Mouse (Mus musculus): ENCODE results near the gene Acot8. TPM values are rescaled to one million over a fixed set of nuclear protein-coding genes. Genes with fewer than 3 reads are reported as not detected.

The Acot8 gene
- polyA plus RNA-seq, 1 experiment: 44.9 TPM

GRCm38 (mm10) chr2:164761971-164762370 lies 42.7 kb downstream of the Acot8 start:
- no peaks in the 10 kb centered on the region for H3K27me3 ChIP-seq (ENCODE audit: control insufficient read depth, insufficient read depth, low read length)
- H3K4me1 ChIP-seq (ENCODE audit: control insufficient read depth, insufficient read depth, insufficient read length): no peaks in the 10 kb centered on the region
- H3K27ac ChIP-seq (ENCODE audit: insufficient read depth, low read length): no peak overlapping the region; the same call in 1 of the 2 replicates
- H3K4me3 ChIP-seq (ENCODE audit: extremely low read depth, insufficient read depth, insufficient read length): no peak overlapping the region
- WGBS: 93% methylated on average over 4 of the region's 4 CpGs
- TF ChIP-seq CTCF (IDR thresholded peaks at IDR 0.05; ENCODE audit: extremely low read depth, insufficient read depth, insufficient read length, insufficient replicate concordance) (no peak), POLR2A (IDR thresholded peaks at IDR 0.05; ENCODE audit: low read depth, low read length) (no peak)
- DNase-seq (ENCODE audit: low read depth in 1 of 2, low spot score in 2 of 2): no peak
- H3K36me3 ChIP-seq (ENCODE audit: control insufficient read depth, insufficient read depth, low read length): peaks cover 27% of the 10 kb centered on the region

DNA sequence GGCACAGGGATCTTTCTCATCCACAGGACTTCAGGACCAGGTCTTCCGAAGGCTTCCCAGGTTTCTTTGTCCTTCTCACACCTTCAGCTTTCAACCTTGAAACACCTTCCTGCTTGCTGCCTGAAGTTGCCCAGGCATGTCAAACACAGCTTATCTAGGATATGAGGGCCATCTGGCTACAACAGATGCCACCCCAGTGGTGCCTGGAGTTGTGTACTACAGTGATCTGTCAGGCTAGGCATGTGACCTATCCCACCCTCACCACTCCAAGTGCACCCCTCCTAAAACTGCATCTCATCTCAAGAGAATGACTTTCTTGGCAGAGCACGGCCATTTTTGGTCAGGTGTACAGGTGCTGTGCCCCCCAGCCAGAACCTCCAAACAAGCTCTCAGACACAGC lies 43.2 kb downstream of the Acot8 start:
- TF ChIP-seq POLR2A (IDR thresholded peaks at IDR 0.05; ENCODE audit: low read depth, low read length) (no peak), CTCF (IDR thresholded peaks at IDR 0.05; ENCODE audit: extremely low read depth, insufficient read depth, insufficient read length, insufficient replicate concordance) (no peak)
- Histone ChIP-seq H3K36me3 (ENCODE audit: control insufficient read depth, insufficient read depth, low read length) (peaks cover 28% of the 10 kb centered on the region), H3K27me3 (ENCODE audit: control insufficient read depth, insufficient read depth, low read length) (no peaks in the 10 kb centered on the region), H3K4me3 (ENCODE audit: extremely low read depth, insufficient read depth, insufficient read length) (no peak overlapping the region), H3K4me1 (ENCODE audit: control insufficient read depth, insufficient read depth, insufficient read length) (no peaks in the 10 kb centered on the region), H3K27ac (ENCODE audit: insufficient read depth, low read length) (no peak overlapping the region; the same call in 1 of the 2 replicates)
- 92% methylated on average over 2 of the region's 2 CpGs for WGBS
- no peak for DNase-seq (ENCODE audit: low read depth in 1 of 2, low spot score in 2 of 2)

GRCm38 (mm10) chr2:164760059-164760833 lies 44.4 kb downstream of the Acot8 start:
- H3K4me3 ChIP-seq (ENCODE audit: extremely low read depth, insufficient read depth, insufficient read length): no peak overlapping the region
- 58% methylated on average over 4 of the region's 4 CpGs for WGBS

GRCm38 (mm10) chr2:164758692-164759091 lies 46.0 kb downstream of the Acot8 start:
- Histone ChIP-seq H3K36me3 (ENCODE audit: control insufficient read depth, insufficient read depth, low read length) (peaks cover 40% of the 10 kb centered on the region), H3K4me1 (ENCODE audit: control insufficient read depth, insufficient read depth, insufficient read length) (no peaks in the 10 kb centered on the region), H3K27ac (ENCODE audit: insufficient read depth, low read length) (no peak overlapping the region), H3K4me3 (ENCODE audit: extremely low read depth, insufficient read depth, insufficient read length) (no peak overlapping the region), H3K27me3 (ENCODE audit: control insufficient read depth, insufficient read depth, low read length) (no peaks in the 10 kb centered on the region)
- TF ChIP-seq CTCF (IDR thresholded peaks at IDR 0.05; ENCODE audit: extremely low read depth, insufficient read depth, insufficient read length, insufficient replicate concordance) (no peak), POLR2A (IDR thresholded peaks at IDR 0.05; ENCODE audit: low read depth, low read length) (no peak)
- WGBS: 94% methylated on average over 1 of the region's 1 CpGs
- no peak for DNase-seq (ENCODE audit: low read depth in 1 of 2, low spot score in 2 of 2)

More at GRCm38 (mm10) chr2:164760059-164760833, 44.4 kb downstream of the Acot8 start:
- Histone ChIP-seq H3K4me1 (ENCODE audit: control insufficient read depth, insufficient read depth, insufficient read length) (no peaks in the 10 kb centered on the region), H3K27me3 (ENCODE audit: control insufficient read depth, insufficient read depth, low read length) (no peaks in the 10 kb centered on the region), H3K36me3 (ENCODE audit: control insufficient read depth, insufficient read depth, low read length) (peaks cover 34% of the 10 kb centered on the region), H3K27ac (ENCODE audit: insufficient read depth, low read length) (peak overlapping the region; percentile 1; the same call in 1 of the 2 replicates)
- TF ChIP-seq POLR2A (IDR thresholded peaks at IDR 0.05; ENCODE audit: low read depth, low read length) (no peak), CTCF (IDR thresholded peaks at IDR 0.05; ENCODE audit: extremely low read depth, insufficient read depth, insufficient read length, insufficient replicate concordance) (no peak)
- no peak for DNase-seq (ENCODE audit: low read depth in 1 of 2, low spot score in 2 of 2)

DNA sequence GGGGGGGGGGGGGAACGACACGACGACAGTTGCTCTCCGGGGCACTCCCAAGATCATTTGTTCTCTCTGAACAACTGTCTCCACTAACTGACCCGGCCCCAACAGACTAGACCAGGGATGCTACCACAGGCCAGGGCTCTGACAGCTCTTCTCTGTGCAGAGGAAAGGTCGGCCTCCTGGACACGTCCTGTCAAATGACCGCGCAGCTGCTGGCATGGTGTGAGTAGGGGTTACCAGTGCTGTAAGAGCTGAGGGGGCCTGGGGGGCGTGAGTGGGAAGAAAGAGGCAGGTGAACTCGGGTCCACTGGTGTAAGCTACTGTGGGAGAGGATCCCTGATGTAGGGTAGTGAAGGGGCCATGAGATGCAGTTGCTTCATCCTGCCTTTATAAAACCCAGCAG lies 46.8 kb downstream of the Acot8 start:
- 95% methylated on average over 11 of the region's 11 CpGs for WGBS
- Histone ChIP-seq H3K36me3 (ENCODE audit: control insufficient read depth, insufficient read depth, low read length) (peaks cover 43% of the 10 kb centered on the region), H3K4me3 (ENCODE audit: extremely low read depth, insufficient read depth, insufficient read length) (no peak overlapping the region), H3K27me3 (ENCODE audit: control insufficient read depth, insufficient read depth, low read length) (no peaks in the 10 kb centered on the region), H3K4me1 (ENCODE audit: control insufficient read depth, insufficient read depth, insufficient read length) (no peaks in the 10 kb centered on the region), H3K27ac (ENCODE audit: insufficient read depth, low read length) (no peak overlapping the region)
- TF ChIP-seq CTCF (IDR thresholded peaks at IDR 0.05; ENCODE audit: extremely low read depth, insufficient read depth, insufficient read length, insufficient replicate concordance) (no peak), POLR2A (IDR thresholded peaks at IDR 0.05; ENCODE audit: low read depth, low read length) (no peak)
- DNase-seq (ENCODE audit: low read depth in 1 of 2, low spot score in 2 of 2): no peak

DNA sequence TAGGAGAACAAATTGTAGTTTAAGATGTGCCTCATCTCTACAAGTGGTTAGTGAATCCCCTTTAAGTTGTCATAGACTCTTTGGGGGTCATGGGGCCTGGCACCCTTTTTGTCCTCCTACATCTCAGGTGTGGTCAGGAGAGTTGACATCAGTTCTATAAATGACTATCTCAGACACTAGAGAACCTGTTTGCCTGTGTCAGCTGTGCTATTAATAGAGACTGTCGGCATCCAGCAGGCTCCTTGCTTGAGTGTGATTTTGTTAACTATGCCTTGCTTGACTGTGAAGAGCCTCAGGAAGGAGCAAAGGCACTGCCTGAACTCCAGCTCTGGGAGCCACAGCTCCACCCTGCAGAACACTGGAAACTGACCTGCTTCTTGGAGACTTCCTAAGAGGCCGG lies 49.9 kb downstream of the Acot8 start:
- TF ChIP-seq POLR2A (IDR thresholded peaks at IDR 0.05; ENCODE audit: low read depth, low read length) (no peak), CTCF (IDR thresholded peaks at IDR 0.05; ENCODE audit: extremely low read depth, insufficient read depth, insufficient read length, insufficient replicate concordance) (no peak)
- Histone ChIP-seq H3K27me3 (ENCODE audit: control insufficient read depth, insufficient read depth, low read length) (no peaks in the 10 kb centered on the region), H3K4me3 (ENCODE audit: extremely low read depth, insufficient read depth, insufficient read length) (no peak overlapping the region), H3K27ac (ENCODE audit: insufficient read depth, low read length) (no peak overlapping the region), H3K4me1 (ENCODE audit: control insufficient read depth, insufficient read depth, insufficient read length) (no peaks in the 10 kb centered on the region), H3K36me3 (ENCODE audit: control insufficient read depth, insufficient read depth, low read length) (peaks cover 50% of the 10 kb centered on the region)
- no peak for DNase-seq (ENCODE audit: low read depth in 1 of 2, low spot score in 2 of 2)
- 80% methylated on average over 2 of the region's 2 CpGs for WGBS

DNA sequence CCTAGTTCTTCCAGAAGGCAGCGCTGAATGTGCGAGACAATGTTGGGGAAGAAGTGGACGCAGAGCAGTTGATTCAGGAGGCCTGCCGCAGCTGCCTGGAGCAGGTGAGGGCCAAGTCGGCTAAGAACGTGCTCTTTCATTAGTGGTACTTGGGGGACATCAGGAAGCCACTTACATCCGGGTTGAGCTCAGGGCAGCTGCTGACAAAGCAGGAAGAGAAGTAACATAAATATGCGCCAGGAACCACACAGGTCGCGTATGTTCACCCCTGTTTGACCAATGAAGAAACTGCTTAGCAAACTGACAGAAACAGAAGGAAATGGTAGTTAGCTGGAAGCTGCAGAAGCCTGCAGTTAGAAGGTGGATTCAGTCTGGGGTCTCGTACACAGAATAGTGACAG lies 50.6 kb downstream of the Acot8 start:
- DNase-seq (ENCODE audit: low read depth in 1 of 2, low spot score in 2 of 2): no peak
- Histone ChIP-seq H3K36me3 (ENCODE audit: control insufficient read depth, insufficient read depth, low read length) (peaks cover 49% of the 10 kb centered on the region), H3K27ac (ENCODE audit: insufficient read depth, low read length) (no peak overlapping the region), H3K27me3 (ENCODE audit: control insufficient read depth, insufficient read depth, low read length) (no peaks in the 10 kb centered on the region), H3K4me3 (ENCODE audit: extremely low read depth, insufficient read depth, insufficient read length) (no peak overlapping the region), H3K4me1 (ENCODE audit: control insufficient read depth, insufficient read depth, insufficient read length) (no peaks in the 10 kb centered on the region)
- TF ChIP-seq CTCF (IDR thresholded peaks at IDR 0.05; ENCODE audit: extremely low read depth, insufficient read depth, insufficient read length, insufficient replicate concordance) (no peak), POLR2A (IDR thresholded peaks at IDR 0.05; ENCODE audit: low read depth, low read length) (no peak)
- WGBS: 36% methylated on average over 11 of the region's 11 CpGs

Measured in spleen, adult 2 months (tissue).